Mouse (Mus musculus) left cerebral cortex, postnatal 4 days (tissue): ENCODE measurements around the gene Dpep3. TPM values are rescaled to one million over a fixed set of nuclear protein-coding genes. Genes with fewer than 3 reads are reported as not detected.

Experiments
- DNase-seq: peaks from one replicate; pipeline ENCODE4 v3.0.0-alpha.2; 2022
- intact Hi-C: fragments of 180-260 bp; cut with DNase I; formaldehyde crosslinking; loops from one replicate; pipeline ENCODE4 v1.15.1; 2025
- total RNA-seq, 2 experiments: library from RNA; stranded (reverse); gene quantifications; 2 replicates each; pipeline ENCODE4 v1.2.3; 2021

Gene Dpep3
- total RNA-seq, 2 experiments from 2014 or later = not detected

- intact Hi-C loops = no loop called here
Observed at GRCm38 (mm10) chr8:105981146-105981545, 1.9 kb upstream of the Dpep3 start.

GRCm38 (mm10) chr8:105975363-105975762 lies 3.9 kb downstream of the Dpep3 start:
- DNase-seq = no peak
- intact Hi-C loops = no loop called here

More at GRCm38 (mm10) chr8:105981146-105981545, 1.9 kb upstream of the Dpep3 start:
- DNase-seq = no peak

GRCm38 (mm10) chr8:105971019-105971720 lies 8.1 kb downstream of the Dpep3 start:
- intact Hi-C loops = no loop called here
- DNase-seq = no peak

DNA sequence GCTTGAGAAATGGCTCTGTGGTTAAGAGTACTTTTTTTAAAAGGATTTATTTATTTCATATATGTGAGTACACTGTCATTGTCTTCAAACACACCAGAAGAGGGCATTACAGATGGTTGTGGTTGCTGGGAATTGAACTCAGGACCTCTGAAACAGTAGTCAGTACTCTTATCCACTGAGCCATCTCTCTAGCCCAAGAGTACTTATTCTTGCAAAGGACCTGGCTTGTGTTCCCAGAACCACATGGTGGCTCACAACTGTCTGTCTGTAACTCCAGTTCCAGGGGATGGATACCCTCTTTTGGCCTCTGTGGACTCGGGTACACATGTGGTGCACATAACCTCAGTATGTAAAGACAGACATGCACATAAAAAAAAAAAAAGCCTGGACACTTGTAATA lies 9.9 kb downstream of the Dpep3 start:
- intact Hi-C loops = no loop called here
- no peak for DNase-seq

DNA sequence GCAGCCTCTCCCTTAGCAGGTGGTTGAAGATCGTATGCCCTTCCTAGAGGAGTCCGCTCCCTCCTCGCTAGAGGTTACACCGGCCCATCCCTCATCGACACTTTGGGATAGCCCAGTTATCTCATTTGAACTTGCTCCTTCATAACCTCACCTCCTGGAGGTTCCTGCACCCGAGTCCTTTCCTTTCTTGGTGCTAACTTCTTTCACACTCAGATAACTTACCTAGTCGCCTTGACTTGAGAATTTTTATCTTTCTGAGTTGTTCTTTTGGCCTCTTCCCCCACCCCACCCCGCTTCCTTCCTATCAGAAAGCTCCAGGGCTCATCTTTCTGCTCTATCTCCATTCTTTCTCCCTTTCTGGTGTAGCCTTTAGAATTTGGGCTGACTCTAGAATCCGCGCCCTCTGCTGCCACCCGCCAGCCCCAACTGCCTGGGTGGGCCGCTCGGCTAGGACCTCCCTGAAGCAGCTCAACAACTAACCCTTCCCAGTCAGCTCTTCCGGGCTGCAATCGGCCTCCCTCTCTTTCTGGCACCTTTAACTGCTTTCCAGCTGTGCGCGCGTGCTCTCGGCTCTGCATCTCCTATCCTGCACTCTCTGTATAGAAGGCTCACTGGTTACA lies 12.4 kb downstream of the Dpep3 start:
- DNase-seq = peak; percentile 49
- intact Hi-C loops = no loop called here

DNA sequence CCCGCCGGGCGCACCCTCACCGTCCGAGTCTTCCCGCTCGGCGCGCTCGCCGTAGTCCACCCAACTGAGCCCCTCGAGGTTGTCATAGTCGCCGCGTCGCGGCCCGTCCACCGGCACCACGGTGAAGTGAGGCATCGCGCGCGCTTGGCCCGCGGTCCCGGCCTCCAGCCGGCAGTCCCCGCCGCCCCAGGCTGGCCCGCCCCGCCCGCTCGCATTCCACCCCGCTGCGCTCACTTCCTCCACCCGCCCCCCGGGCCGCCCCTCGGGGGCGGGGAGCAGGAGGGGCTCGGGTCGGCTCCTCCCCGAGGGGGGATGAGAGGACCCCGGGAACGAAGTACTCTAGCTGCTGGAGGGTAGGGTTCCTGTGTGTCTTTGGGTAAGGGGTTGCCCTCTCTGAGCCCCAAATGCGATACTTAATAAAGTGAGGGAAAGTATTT lies 13.3 kb downstream of the Dpep3 start, which contains the start of gene Slc12a4:
Gene Slc12a4, minus strand, starts transcription at position 193 of the 437 bp plus-strand sequence.
- DNase-seq = peak; percentile 72
- intact Hi-C loops = no loop called here

GRCm38 (mm10) chr8:105965266-105965904 lies 13.8 kb downstream of the Dpep3 start:
- intact Hi-C loops = no loop called here
- peak; percentile 42 for DNase-seq

DNA sequence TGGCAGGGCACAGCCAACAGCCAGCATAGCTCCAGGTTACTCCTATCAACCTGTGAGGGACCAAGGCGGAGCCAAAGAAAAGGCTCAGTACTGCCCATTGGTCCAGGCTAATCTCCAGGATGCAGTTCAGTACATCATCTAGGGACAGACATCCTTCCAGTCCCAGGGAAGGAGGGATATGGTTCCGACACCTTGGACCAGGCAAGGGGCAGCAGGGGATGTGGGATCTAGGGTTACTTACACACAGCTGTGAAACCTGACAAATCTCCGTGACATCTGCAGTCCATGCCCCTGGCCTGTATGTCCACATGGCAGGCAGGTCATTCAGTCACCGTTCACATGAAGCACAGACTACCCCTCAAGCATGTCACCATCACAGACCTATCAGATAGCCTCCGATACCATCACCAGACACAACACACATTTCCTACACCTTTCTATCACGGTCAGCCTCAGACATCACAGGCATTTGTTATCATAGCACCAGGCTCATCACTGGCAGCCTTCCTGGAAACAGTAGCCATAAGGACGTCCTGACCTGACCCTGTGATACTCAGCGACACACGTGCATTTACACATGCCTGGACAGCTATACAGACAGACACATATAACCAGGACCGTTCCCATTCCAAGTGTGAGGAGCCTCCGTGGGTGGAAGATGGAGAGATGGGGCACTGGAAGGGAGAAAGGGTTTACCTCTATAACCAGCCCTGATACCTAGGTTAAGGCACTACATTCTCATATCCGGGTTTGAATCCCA lies 14.5 kb downstream of the Dpep3 start:
- intact Hi-C loops = no loop called here
- no peak for DNase-seq

- no peak for DNase-seq
- intact Hi-C loops = no loop called here
Observed at GRCm38 (mm10) chr8:105961536-105961935, 17.7 kb downstream of the Dpep3 start.

GRCm38 (mm10) chr8:105961101-105961500 lies 18.1 kb downstream of the Dpep3 start:
- no peak for DNase-seq
- intact Hi-C loops = no loop called here

GRCm38 (mm10) chr8:105959350-105959749 lies 19.9 kb downstream of the Dpep3 start:
- DNase-seq = peak; percentile 76
- intact Hi-C loops = no loop called here

- DNase-seq = no peak
- intact Hi-C loops = no loop called here
Observed at GRCm38 (mm10) chr8:105957813-105958212, 21.4 kb downstream of the Dpep3 start.

DNA sequence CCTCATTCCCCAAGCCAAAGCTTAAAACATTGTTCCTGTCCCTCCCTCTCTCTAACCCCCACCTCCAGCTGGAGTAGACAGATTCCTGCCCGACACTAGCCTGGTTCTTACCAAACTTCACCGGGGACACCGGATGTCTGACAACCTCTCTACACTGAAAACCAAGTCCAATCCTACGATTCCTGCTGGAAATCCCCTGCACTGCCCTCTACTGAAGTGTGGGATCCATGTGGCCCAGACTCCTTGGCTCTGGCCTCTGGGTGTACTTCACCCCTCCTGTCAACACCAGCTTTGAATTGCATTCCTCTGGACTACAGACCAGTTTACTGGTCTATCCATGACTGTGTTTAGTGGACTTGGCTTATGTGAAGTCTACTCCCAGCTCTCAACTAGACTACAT lies 22.7 kb downstream of the Dpep3 start:
- intact Hi-C loops = no loop called here
- no peak for DNase-seq

- intact Hi-C loops = no loop called here
- peak; percentile 74 for DNase-seq
Observed at GRCm38 (mm10) chr8:105951057-105951659, 28.1 kb downstream of the Dpep3 start.

- peak; percentile 76 for DNase-seq
- intact Hi-C loops = no loop called here
Observed at GRCm38 (mm10) chr8:105949350-105949749, 29.9 kb downstream of the Dpep3 start.

DNA sequence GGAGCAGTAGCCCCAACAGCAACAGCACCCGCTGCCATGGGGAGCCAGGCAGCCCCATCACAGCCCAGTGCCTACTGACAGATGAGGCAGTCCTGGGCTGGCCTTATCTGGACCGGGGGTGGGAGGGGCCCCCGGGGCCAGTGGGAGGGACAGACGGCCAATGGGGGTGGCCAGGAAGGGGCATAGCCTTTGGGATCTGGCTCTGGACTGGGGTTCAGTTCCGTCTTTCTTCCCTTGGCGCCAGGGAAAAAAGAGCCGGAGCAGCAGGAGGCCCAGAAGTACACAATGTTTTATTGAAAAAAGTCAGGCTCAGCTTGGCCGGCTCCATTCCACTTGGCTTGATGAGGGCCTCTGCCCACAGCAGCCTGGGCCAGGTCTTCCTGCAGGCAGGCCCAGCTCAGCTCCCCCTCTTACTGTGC lies 35.9 kb downstream of the Dpep3 start, which contains the start of gene Lcat:
Gene Lcat, minus strand, starts transcription at position 62 of the 419 bp plus-strand sequence.
- peak; percentile 61 for DNase-seq
- intact Hi-C loops = no loop called here

DNA sequence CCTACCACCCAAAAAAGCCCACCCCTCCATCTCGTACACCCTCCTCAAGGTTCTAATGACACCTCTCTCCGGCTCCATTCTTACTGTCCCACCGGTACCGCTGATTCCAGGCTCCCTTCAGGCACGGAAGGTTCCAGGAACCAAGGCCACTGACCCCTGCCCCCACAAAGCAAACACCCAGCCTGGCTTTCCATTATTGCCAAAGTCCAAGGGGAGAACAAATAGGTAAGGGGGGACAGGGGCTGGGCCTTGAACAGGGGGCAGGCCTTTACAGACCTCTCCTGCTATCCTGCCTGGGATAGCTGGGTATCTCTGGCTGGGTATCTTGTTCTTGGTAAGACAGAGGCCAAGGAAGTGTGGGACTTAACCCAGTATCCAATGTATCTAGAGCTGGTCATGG lies 36.7 kb downstream of the Dpep3 start:
- no peak for DNase-seq
- intact Hi-C loops = no loop called here

- no peak for DNase-seq
- intact Hi-C loops = no loop called here
Observed at GRCm38 (mm10) chr8:105942026-105942425, 37.2 kb downstream of the Dpep3 start.

DNA sequence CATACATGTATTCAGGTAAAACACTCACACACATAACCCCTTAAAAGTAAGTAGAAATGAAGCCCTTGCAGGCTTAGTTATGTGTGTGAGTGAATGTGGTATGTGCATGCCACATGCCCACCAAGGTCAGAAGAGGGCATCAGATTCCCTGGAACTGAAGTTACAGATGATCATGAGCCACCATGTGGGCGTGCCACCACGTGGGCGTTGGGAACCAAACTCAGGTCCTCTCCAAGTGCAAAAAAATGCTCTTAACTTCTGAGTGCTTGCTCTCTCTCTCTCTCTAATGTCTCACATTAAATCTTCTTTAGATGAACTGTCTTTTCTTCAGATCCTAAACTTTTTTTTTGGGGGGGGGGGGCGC lies 40.9 kb downstream of the Dpep3 start, which contains the start of gene Psmb10:
Gene Psmb10, minus strand, starts transcription at position 139 of the 364 bp plus-strand sequence.
- DNase-seq = peak; percentile 27
- intact Hi-C loops = no loop called here

GRCm38 (mm10) chr8:105937496-105938305 lies 41.5 kb downstream of the Dpep3 start:
- no peak for DNase-seq
- intact Hi-C loops = no loop called here
